Mouse (Mus musculus) forelimb bud, embryonic 11.5 days (tissue): ENCODE results near the gene Osbpl6.
"Not testable (repeated sequence)": the region's sequence is repeated elsewhere in the genome, so short reads cannot be mapped to it uniquely, and the experiment has no call there.

Source experiments
- DNase-seq: peaks from one replicate; pipeline ENCODE4 v3.0.0-alpha.2; 2012; ENCODE audit warnings: low read depth, low spot score

The Osbpl6 gene

DNA sequence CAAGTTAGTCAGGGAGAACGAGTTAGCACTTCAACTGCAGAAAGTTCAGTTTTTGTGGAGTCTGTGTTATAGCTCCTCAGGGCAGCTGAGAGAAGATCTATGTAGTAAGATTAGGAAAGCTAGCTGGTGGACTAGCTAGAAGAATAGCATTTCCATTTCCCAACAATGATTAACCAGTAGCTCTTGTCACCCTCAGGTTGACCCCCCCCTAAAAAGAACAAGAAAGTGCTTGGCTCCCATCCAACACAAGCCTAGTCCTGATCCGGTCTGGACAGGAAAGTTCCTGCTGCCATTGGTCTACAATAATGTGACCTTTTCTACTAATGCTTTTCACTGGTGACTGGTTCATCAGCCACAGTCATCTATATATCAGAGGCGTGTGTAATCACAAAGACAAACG is 157.6 kb downstream of the Osbpl6 start:
- DNase-seq: no peak

DNA sequence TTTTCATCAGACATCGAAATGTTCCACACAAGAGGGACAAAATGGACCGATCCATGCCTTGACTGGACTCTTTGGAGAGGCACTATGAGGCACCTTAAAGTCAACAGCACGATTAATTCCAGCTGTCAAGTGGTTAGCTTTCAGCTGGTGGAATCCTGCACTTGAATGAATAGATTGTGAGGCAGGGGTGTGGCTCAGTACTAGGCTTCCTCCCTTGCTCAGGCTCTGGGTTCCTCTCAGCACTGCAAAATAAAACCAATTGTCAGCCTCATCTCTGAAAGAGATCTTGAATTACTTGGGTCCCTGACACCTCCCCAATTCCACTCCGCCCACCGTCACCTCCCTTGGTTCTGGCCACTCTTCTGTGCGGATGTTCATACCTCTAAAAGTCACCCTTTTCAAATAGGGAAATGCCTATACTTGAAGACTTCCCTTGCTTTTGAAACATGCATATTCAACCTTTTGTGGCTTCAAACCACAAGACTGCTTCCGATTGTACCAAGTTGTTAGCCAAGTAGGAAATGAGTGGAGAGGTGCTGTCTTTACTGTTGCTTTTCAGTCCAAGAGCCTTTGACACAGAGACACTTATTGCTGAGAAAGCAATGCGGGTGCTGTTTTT is 160.7 kb downstream of the Osbpl6 start:
- no peak for DNase-seq

DNA sequence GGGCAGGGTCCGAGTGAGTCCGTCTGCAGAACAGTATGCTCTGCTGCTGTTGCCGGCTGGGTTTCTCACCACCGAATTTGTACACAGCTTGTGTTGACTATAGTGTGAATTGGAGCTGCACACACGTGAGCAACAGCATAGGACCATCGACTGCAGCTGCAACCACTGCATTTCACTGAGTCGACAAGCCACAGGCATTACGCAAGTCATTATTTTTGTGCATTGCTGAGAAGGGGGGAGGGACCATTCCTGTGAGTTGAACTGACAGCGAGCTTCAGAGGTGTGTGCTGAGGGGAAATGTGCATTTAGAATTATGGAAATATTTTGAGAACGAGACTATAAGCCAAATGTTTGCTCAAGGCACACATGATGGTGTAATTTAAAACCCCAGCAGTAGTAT is 165.2 kb downstream of the Osbpl6 start:
- DNase-seq: no peak

GRCm38 (mm10) chr2:76578911-76579310 is 172.6 kb downstream of the Osbpl6 start:
- DNase-seq: no peak

DNA sequence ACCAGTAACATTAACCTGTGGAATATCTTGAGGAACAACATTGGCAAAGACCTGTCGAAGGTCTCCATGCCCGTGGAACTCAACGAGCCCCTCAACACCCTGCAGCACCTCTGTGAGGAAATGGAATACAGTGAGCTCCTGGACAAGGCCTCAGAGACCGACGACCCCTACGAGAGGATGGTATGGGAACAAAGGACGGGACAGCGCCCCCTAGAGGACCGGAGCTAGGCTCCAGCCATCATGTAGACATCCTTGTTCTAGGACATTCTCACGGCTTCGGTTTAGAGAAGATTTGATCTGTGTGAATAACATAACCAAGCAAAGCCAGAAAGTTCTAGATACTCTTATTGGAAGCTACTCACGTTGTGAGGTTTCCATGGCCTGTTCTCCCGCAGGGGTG is 178.8 kb downstream of the Osbpl6 start:
- DNase-seq: no peak

DNA sequence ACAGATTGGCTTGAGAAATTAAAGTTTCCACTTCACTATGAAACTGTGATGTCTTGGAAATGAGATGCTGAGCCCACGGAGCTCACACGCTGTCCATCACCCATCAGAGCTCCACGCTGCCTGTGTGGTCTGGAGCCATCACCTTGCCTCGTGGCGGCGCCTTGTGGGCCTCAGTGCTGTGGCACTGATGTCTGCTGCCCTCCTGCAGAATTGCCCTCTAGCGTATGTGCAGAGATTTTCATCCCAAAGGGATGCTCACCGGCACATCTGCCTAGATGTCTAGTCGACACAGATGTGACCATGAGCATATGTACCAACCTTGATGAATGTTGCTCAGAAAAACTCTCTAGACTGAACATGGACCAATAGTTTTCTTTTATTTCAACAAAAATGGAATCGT is 180.6 kb downstream of the Osbpl6 start:
- no peak for DNase-seq

DNA sequence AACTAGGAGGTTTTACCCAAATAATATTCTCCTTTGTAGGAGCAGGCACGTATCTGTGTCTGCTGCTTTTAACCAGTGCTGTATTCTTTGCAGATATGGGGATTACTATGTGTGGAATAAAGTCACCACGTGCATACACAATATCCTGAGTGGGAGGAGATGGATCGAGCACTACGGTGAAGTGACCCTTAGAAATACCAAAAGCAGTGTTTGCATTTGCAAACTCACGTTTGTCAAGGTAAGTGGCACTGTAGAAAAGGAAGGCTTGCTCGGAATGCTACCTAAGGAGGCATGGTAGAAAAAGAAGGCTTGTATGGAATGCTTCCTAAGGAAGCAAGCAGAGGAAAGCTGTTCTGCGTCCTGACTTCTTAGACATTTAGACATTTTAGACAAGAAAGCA is 183.9 kb downstream of the Osbpl6 start:
- no peak for DNase-seq

- DNase-seq: no peak
Measured at GRCm38 (mm10) chr2:76592401-76592924, 186.2 kb downstream of the Osbpl6 start.

GRCm38 (mm10) chr2:76597521-76597920 is 191.2 kb downstream of the Osbpl6 start:
- no peak for DNase-seq

GRCm38 (mm10) chr2:76599214-76599613 is 192.9 kb downstream of the Osbpl6 start:
- DNase-seq: no peak

DNA sequence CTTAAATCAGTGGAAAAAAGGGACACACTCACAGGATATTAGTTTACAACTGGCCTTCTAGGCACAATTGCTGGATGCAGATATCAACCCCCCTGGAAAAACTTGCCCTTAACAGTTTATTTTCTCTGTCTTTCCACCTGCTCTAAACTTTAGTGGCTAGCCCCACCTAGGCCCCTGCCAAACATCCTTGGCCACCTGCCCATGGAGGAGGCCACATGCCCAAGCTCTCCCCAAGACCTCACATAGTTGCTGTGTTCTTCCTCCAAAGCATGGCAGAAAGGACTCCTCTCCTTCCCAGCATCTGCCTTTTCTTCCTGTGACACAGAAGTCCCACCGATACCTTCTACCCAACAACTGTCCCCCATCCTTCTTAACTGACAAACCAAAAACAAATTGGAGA is 195.9 kb downstream of the Osbpl6 start:
- DNase-seq: no peak

- DNase-seq: no peak
Measured at GRCm38 (mm10) chr2:76606704-76607103, 200.4 kb downstream of the Osbpl6 start.

DNA sequence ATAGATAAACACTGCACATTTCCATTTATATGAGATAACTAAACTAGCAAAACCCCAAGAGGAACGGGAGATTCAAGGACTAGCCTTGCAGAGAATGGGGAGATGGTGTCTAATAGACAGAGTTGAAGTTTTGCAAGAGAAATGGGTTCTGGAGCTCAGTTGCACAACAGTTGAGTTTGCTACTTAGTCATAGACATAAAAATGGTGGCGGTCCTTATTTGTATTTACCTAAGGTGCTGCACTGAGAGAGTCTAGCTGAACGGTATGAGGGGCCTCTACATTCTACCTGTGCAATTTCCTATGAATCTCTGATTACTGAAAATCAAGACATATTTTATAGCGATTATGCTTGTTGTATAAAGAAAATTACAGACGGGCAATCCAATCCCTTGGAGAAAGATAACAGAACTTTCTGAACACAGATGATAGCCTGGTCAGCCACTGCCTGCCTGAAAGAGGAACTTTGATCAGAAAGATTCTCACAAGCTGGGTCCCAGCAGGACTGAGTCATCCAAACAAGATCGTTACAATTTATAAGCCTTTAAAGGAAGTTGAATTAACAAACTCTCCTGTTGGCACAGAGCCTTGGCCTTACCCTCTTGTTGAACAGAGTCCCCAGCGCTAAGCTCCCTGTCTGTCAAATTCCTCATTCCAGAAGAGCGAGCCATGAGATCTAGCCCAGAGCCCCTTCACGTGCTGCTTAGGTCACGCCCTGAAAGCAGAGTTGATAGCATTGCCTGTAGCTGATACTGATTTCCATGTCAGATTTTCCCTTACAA is 204.2 kb downstream of the Osbpl6 start:
- no peak for DNase-seq

GRCm38 (mm10) chr2:76611996-76612395 is 205.7 kb downstream of the Osbpl6 start:
- DNase-seq: no peak

GRCm38 (mm10) chr2:76618078-76618477 is 211.8 kb downstream of the Osbpl6 start:
- DNase-seq: peak; percentile 54

DNA sequence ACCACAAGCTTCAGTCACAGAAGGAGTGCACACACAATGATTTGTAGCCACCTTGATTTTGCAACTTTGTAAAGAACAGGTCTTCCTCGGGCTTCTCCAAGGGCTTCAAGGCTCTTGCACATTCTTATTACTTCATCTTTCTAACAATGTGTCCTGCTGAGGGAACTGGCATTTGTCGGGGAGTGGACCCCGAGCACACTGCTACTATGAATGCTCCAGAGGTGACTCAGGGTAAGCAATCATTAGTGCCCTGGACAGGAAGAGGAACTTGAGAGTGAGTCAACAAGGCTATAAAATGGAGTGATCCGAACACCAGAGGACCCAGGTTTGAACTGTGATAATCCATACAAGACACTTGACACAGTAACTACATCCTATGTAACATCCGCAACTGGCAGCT is 213.9 kb downstream of the Osbpl6 start:
- DNase-seq: no peak

- DNase-seq: no peak
Measured at GRCm38 (mm10) chr2:76621724-76622123, 215.4 kb downstream of the Osbpl6 start.

GRCm38 (mm10) chr2:76622316-76622715 is 216.0 kb downstream of the Osbpl6 start:
- DNase-seq: not testable (repeated sequence)

DNA sequence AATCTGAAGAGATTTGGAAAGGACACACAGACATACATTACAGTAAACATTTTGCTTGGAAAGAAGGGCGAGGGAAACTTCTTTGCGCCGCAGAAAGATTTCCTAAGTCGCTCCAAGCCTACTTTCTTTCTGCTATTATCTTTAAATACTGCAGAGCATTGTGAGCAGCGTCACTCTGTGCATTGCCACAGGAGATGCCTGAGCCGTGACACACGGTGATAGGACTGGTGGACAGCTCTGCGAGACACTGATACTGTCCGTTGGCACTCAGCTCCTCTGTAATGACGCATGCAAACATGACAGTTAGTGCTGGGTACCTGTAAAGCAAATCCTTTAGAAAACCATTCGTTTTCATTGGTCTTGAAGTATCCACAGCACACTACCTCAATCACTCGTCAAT is 224.0 kb downstream of the Osbpl6 start:
- no peak for DNase-seq

DNA sequence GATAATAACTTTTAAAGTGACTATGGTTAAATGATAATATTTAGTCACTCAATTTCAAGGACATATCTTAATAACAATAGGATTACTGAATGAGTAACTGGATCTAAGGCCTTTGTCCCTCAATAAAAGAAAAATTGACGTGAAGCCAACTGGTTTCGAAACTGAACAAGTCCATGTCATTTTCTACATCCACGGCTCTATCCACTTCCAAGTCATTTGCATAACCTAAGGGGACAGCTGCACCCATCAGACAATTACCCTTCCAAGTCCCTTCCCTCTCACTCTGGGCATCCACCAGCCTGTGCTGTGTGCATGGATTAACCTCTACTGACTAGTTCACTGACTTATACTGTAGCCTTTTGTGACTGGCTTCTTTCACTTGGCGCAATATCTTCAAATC is 225.3 kb downstream of the Osbpl6 start:
- DNase-seq: no peak

DNA sequence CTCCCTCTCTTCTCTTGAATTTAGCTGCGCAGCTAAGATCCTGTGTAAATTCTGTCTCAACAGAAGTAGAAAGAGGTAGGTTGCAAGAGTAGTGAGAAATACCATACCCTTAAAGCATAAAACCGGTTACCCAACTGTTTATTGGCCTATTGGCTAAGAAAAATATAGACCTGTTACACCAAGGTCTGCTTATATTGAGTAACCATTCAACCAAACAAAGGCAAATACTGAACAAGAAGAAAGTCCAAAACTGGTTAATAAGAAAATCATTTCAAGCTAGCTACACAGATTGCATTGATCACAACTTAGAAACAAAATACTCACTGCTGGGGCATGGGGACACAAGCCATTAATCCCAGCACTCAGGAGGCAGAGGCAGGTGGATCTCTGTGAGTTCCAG is 233.3 kb downstream of the Osbpl6 start:
- DNase-seq: no peak

DNA sequence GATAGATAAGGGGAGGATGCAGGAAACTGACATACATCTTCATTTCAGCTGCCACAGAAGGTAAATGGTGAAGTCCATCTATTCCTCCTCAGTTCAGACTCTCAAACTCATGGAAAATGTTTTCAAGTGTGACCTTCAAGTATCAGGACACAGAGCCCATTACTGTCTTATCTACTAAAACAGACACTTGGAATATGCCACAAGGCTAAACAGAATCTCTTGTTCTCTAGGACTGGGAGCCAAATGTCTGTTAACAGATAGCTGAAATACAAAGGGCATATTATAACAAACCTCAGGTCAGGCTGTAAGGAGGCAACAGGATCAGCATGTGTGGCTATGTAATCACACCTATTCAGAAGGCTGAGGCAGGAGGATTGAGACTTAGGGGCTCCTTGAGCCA is 237.5 kb downstream of the Osbpl6 start:
- no peak for DNase-seq

DNA sequence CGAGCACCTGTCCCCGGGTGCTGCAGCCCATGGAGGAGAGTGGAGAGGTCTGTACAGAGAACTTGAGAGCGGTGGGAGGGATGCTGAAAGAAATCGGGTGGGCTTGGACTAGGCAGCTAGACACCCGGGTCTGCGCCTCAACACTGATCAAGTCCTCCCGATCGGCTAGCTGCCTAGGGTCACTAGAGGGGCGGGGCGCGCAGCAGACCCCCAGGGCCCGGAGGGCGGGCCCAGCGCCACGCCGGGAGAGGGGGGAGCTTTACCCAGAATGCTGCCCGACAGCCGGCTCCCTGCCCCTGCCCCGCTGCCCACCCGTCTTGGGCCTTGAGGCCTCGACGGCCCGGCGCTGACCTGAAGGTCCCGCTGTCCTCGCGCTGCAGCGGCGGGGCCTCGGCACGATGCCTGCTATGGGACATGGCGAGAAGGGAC is 241.1 kb downstream of the Osbpl6 start:
- DNase-seq: peak; percentile 48
